Mouse (Mus musculus) 416B (cell line): ENCODE results near the gene Gm6760.

Experiments used
- DNase-seq: peaks from one replicate; pipeline ENCODE4 v3.0.0; 2011; ENCODE audit warnings: low read depth

Gm6760 gene

DNA sequence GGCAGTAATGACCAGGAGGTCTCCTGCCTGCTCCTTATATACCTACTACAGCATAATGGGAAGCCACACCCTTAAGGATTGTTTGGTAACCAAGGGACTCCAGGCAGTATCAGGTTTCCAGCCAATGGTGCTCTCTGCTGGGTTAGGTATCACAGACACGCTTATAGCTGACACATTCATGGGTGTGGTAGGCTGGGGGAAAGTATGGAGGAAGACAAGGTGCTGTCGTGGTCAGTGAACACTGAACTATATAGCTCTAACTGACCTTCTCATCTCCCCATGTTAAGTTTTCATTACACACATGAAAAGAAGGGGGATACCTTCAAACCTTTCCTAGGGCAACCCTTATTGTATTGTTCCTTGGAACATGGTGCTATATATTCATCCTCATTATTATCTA lies at the start of gene Gm6760:
Gm6760 (minus strand) TSS at position 101 of the 400 bp plus-strand sequence.
- DNase-seq = no peak

DNA sequence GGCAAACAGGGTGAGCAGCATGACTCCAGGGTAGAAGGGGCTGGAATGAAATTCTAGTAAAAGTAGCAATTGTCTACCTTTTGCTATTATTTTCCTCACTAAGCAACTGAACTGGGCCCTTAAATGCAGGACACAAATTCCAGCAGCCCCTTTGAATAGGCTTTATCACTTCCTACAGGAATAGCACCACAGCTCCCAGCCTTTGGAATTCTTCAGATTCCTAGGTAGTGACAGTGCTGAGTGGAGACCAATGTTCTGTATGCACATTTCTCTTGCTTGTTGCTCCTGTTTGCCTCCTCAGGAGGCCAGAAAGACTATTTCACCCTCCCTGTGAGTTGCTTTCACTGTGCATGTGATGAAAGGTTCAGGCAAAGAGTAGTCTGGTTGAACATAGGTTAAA lies 29.2 kb upstream of the Gm6760 start:
- no peak for DNase-seq

DNA sequence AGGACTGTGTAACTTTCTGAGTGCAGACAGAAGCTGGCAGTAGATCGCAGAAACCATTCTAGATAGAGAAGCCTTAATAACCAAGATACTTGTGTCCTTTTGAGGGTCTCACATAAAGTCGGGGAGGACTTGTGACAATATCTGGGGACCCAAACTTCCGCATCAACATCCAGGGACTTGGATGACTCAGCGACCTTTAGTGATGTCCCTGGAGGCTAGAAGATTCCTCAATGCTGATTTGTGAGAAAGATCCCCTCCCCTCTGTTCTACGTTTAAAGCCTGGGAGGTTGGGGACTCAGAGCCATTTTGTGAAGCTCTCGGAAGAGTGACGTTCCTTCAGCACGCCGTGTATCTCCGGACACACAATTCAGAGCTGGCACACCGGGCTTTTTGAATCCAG lies 21.2 kb upstream of the Gm6760 start, which contains the start of gene 3830417A13Rik:
3830417A13Rik (plus strand) TSS at position 301 of the 400 bp plus-strand sequence.
- no peak for DNase-seq
